Mouse (Mus musculus): Measurements from ENCODE around the gene Atad5.

Gene Atad5

GRCm38 (mm10) chr11:80178316-80178715 is 89.1 kb downstream of the Atad5 start:
- no peak for DNase-seq (ENCODE audit: low spot score in 2 of 2)

GRCm38 (mm10) chr11:80181021-80181749 is 92.0 kb downstream of the Atad5 start:
- no peak for DNase-seq (ENCODE audit: low spot score in 2 of 2)

- peak in 1 of 2 experiments; percentile 9 for DNase-seq (ENCODE audit: low spot score in 2 of 2)
Observed at GRCm38 (mm10) chr11:80183054-80183704, 94.0 kb downstream of the Atad5 start.

- DNase-seq (ENCODE audit: low spot score in 2 of 2) = peak; percentile 85 to 87
Observed at GRCm38 (mm10) chr11:80183705-80184255, 94.6 kb downstream of the Atad5 start, which contains the start of gene Rnf135. TSS of gene Rnf135 (plus strand) at chr11:80183851.

- no peak for DNase-seq (ENCODE audit: low spot score in 2 of 2)
Observed at GRCm38 (mm10) chr11:80184531-80185071, 95.4 kb downstream of the Atad5 start.
